Mouse (Mus musculus) embryonic fibroblast, embryonic 13.5 days (primary cell): ENCODE measurements at regions not wholly inside any gene's neighbourhood (a gene's known extent, or its start where the extent isn't known, plus 50 kb on each side); places are given as distances from the start of the nearest gene placed in this dataset.

ENCODE experiments used
- CTCF ChIP-seq: IDR thresholded peaks from 2 replicates; pipeline ENCODE4 v1.5.1; 2011; ENCODE audit warnings: mild to moderate bottlenecking, control low read depth, low read length, moderate library complexity, borderline replicate concordance; ENCODE audit not compliant: insufficient read depth
- POLR2A ChIP-seq: IDR thresholded peaks from 2 replicates; pipeline ENCODE4 v1.6.1; 2011; ENCODE audit warnings: low read depth, mild to moderate bottlenecking, control low read depth, low read length, moderate library complexity

DNA sequence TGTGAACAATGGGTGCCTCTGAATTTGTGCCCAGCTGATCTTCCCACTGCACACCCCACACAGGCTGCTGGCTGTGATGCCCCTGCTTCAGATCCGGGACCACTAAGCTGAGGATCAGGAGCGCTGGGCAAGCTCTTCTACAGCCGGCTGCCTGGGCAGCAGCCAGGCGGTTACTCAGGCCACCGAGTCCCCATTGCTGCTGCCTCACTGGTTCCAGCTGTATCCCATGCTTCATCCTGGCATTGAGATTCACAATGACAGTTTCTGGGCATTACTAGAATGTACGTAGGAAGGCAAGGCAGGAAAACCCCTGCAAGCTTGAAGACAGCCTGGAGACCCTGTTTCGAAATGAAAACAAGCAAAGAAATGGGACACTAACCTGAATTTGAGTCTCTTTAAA lies 67.3 kb upstream of the Slc6a6 start:
- TF ChIP-seq POLR2A (no peak), CTCF (no peak)
